Comparison of ENCODE assay signal across 9 mouse cellular contexts in genomic region chr5:136840036-136840435, GRCm38 (mm10). TPM values are rescaled to one million over a fixed set of nuclear protein-coding genes. Genes with fewer than 3 reads are reported as not detected.
DNase-seq lines count a peak whose midpoint lies in the region; ATAC-seq and TF ChIP-seq lines count a peak whose summit lies in the region.
"Had no signal": no experiment of that assay in that cellular context is flagged by ENCODE, and none has a peak within 500 bp of the region (broad histone marks: within the 10 kb centered on the region; RNA-seq: fewer than 3 reads in every experiment).

No protein-coding gene starts in this region.

- no peaks in the 10 kb centered on the region for H3K36me3 ChIP-seq in kidney, postnatal 0 days (ENCODE audit: insufficient read depth, low read length)
- no peaks in the 10 kb centered on the region for H3K36me3 ChIP-seq in stomach, postnatal 0 days (ENCODE audit: control insufficient read depth, insufficient read depth, low read length)
- H3K36me3 ChIP-seq: stomach, embryonic 15.5 days had no signal

- H3K27me3 ChIP-seq in kidney, postnatal 0 days (ENCODE audit: insufficient read depth, low read length): no peaks in the 10 kb centered on the region
- no peaks in the 10 kb centered on the region for H3K27me3 ChIP-seq in stomach, postnatal 0 days (ENCODE audit: control insufficient read depth, insufficient read depth, low read length)
- H3K27me3 ChIP-seq: stomach, embryonic 15.5 days had no signal

- H3K4me1 ChIP-seq in kidney, postnatal 0 days (replicated peaks; ENCODE audit: insufficient read depth, low read length): no peaks in the 10 kb centered on the region
- H3K4me1 ChIP-seq in stomach, postnatal 0 days (replicated peaks; ENCODE audit: control insufficient read depth, insufficient read depth): no peaks in the 10 kb centered on the region
- H3K4me1 ChIP-seq: stomach, embryonic 15.5 days had no signal

- peak; percentile 16 to 50 for DNase-seq in cerebellum, postnatal 25 days
- DNase-seq in urinary bladder, postnatal 25 days (ENCODE audit: low spot score): peak; percentile 18
- no peak for DNase-seq in urinary bladder, adult 2 months (ENCODE audit: low spot score)
- DNase-seq in kidney, postnatal 0 days (ENCODE audit: low spot score): peak; percentile 86
- DNase-seq in lung, postnatal 4 days: peak; percentile 57 to 60
- DNase-seq in stomach, postnatal 0 days (ENCODE audit: low spot score): peak; percentile 62

- WGBS in kidney, postnatal 0 days: 8% methylated on average over 8 of the region's 8 CpGs
- WGBS in stomach, postnatal 0 days: 12% methylated on average over 8 of the region's 8 CpGs

- H3K9me3 ChIP-seq in kidney, postnatal 0 days (replicated peaks; ENCODE audit: low read length): no peaks in the 10 kb centered on the region
- no peaks in the 10 kb centered on the region for H3K9me3 ChIP-seq in stomach, postnatal 0 days (ENCODE audit: control insufficient read depth, low read length)
- H3K9me3 ChIP-seq: stomach, embryonic 15.5 days had no signal

- TF ChIP-seq EP300 in stomach, postnatal 0 days (optimal IDR thresholded peaks at IDR 0.05): no peak

- H3K27ac ChIP-seq in kidney, postnatal 0 days: no peak overlapping the region
- H3K27ac ChIP-seq in stomach, postnatal 0 days (replicated peaks): no peak overlapping the region
- H3K27ac ChIP-seq: stomach, embryonic 15.5 days had no signal

- no peak overlapping the region for H3K4me3 ChIP-seq in kidney, postnatal 0 days (replicated peaks; ENCODE audit: low read depth, low read length)
- no peak overlapping the region for H3K4me3 ChIP-seq in stomach, postnatal 0 days (ENCODE audit: low read depth, low read length)
- H3K4me3 ChIP-seq: stomach, embryonic 15.5 days had no signal

- H3K4me2 ChIP-seq in kidney, postnatal 0 days (ENCODE audit: low read length): no peak overlapping the region
- H3K4me2 ChIP-seq in stomach, postnatal 0 days (replicated peaks; ENCODE audit: low read depth): no peak overlapping the region
- H3K4me2 ChIP-seq: stomach, embryonic 15.5 days had no signal

- peak; percentile 91 for TF ChIP-seq CTCF in kidney, postnatal 0 days (IDR thresholded peaks at IDR 0.05; ENCODE audit: low read depth)
- TF ChIP-seq CTCF in stomach, postnatal 0 days (IDR thresholded peaks at IDR 0.05; ENCODE audit: low read depth): peak; percentile 86

- no peak for ATAC-seq in cerebellum, adult (ENCODE audit: insufficient number of reproducible peaks, low FRiP score, low TSS enrichment)
- ATAC-seq in erythroblast, adult 5-6 weeks (replicated peaks; ENCODE audit: low FRiP score, poor library complexity, severe bottlenecking): 0 out of 2 replicates have a peak, but pooled peaks have one; percentile 51
- no peak; the same call in 1 of the 2 replicates for ATAC-seq in kidney, postnatal 0 days (replicated peaks; ENCODE audit: low FRiP score, low read depth)
- ATAC-seq in stomach, postnatal 0 days (ENCODE audit: low FRiP score, low TSS enrichment): no peak

- H3K9ac ChIP-seq in kidney, postnatal 0 days (ENCODE audit: low read depth, low read length): no peak overlapping the region
- no peak overlapping the region for H3K9ac ChIP-seq in stomach, postnatal 0 days (ENCODE audit: low read length)
- H3K9ac ChIP-seq: stomach, embryonic 15.5 days had no signal

RNA-seq across cellular contexts. Expression of gene Col26a1, which starts 43.0 kb away (rescaled TPM):
- polyA plus RNA-seq in urinary bladder, adult 2 months (2012; rRNA removed): 0.15 and 0.48 TPM in 2 replicates
- total RNA-seq in erythroblast, adult 5-6 weeks (2015; ENCODE audit: low replicate concordance): not detected in 2 replicates
- not detected in 2 replicates for total RNA-seq in erythroblast, adult 5-6 weeks (2017; ENCODE audit: low replicate concordance)
- 39.1 and 47.1 TPM in 2 replicates for polyA plus RNA-seq in kidney, postnatal 0 days (2015; fragmentation: Nextera tagmentation; extraction: Ambion mirVana)
- 2.9 and 3.5 TPM in 2 replicates for polyA plus RNA-seq in stomach, postnatal 0 days (2015; fragmentation: Nextera tagmentation; extraction: Ambion mirVana)
